Comparison of ENCODE assay signal across 8 mouse cellular contexts in genomic region chr6:52157466-52158275, GRCm38 (mm10). TPM values are rescaled to one million over a fixed set of nuclear protein-coding genes. Genes with fewer than 3 reads are reported as not detected.
DNase-seq lines count a peak whose midpoint lies in the region; ATAC-seq and TF ChIP-seq lines count a peak whose summit lies in the region.

No protein-coding gene starts in this region.

- H3K36me3 ChIP-seq in heart, adult 2 months (ENCODE audit: control insufficient read depth, insufficient read depth, low read length), result no peaks in the 10 kb centered on the region
- H3K36me3 ChIP-seq in E14TG2a.4 (ENCODE audit: insufficient read depth, low read length), result no peaks in the 10 kb centered on the region
- H3K36me3 ChIP-seq in forebrain, postnatal 0 days (ENCODE audit: insufficient read depth), result no peaks in the 10 kb centered on the region

- no peak overlapping the region; the same call in 1 of the 2 replicates for H3K27ac ChIP-seq in heart, adult 2 months
- H3K27ac ChIP-seq in forebrain, postnatal 0 days (ENCODE audit: low read depth, low read length), result no peak overlapping the region

- no peak for DNase-seq in heart, adult 2 months
- DNase-seq in heart, postnatal 25 days (ENCODE audit: low spot score), result no peak
- DNase-seq in forebrain, postnatal 0 days, result no peak
- DNase-seq in frontal cortex, adult 2 months (ENCODE audit: extremely low spot score in 1 of 2, low spot score in 1 of 2), result no peak
- no peak for DNase-seq in thymus, postnatal 14 days
- no peak for DNase-seq in cerebellum, adult 18-20 months

- WGBS in heart, adult 2 months, result 5% methylated on average over 31 of the region's 32 CpGs
- WGBS in forebrain, postnatal 0 days, result 3% methylated on average over 32 of the region's 32 CpGs

- no peaks in the 10 kb centered on the region for H3K4me1 ChIP-seq in heart, adult 2 months (ENCODE audit: control insufficient read depth, insufficient read depth, low read length)
- peaks cover 59% of the 10 kb centered on the region for H3K4me1 ChIP-seq in E14TG2a.4 (replicated peaks; ENCODE audit: low read depth, low read length)
- no peaks in the 10 kb centered on the region; the same call in 1 of the 2 replicates for H3K4me1 ChIP-seq in forebrain, postnatal 0 days (ENCODE audit: insufficient read depth)

- TF ChIP-seq EP300 in heart, adult 2 months (IDR thresholded peaks at IDR 0.05; ENCODE audit: insufficient read depth, low read depth, low read length), result no peak

- TF ChIP-seq POLR2A in heart, adult 2 months (IDR thresholded peaks at IDR 0.05; ENCODE audit: insufficient read depth, low read depth, low read length), result no peak

- H3K4me3 ChIP-seq in heart, adult 2 months, result peak overlapping the region; percentile 67
- H3K4me3 ChIP-seq in E14TG2a.4 (replicated peaks; ENCODE audit: low read length), result peak overlapping the region; percentile 93
- H3K4me3 ChIP-seq in forebrain, postnatal 0 days (ENCODE audit: low read depth, low read length), result peak overlapping the region; percentile 42

- peak overlapping the region; percentile 80 for H3K4me2 ChIP-seq in forebrain, postnatal 0 days (ENCODE audit: low read depth)

- no peaks in the 10 kb centered on the region for H3K79me2 ChIP-seq in heart, adult 2 months (replicated peaks; ENCODE audit: control insufficient read depth, insufficient read depth, low read length)

- intact Hi-C loops in heart, adult 2 months (cut with DNase I), result loop anchor here (2.0 to 5.0 kb wide), 2 partner anchors 33 to 70 kb away; partner anchors contain the start of gene Hoxa4
- intact Hi-C loops in heart, postnatal 25 days (cut with DNase I), result no loop called here

- no peak for TF ChIP-seq CTCF in heart, adult 2 months (IDR thresholded peaks at IDR 0.05)
- TF ChIP-seq CTCF in E14TG2a.4 (conservative IDR thresholded peaks at IDR 0.05; ENCODE audit: low read length), result no peak
- TF ChIP-seq CTCF in forebrain, postnatal 0 days (IDR thresholded peaks at IDR 0.05; ENCODE audit: low read depth), result no peak

- H3K9me3 ChIP-seq in E14TG2a.4 (ENCODE audit: low read length), result no peaks in the 10 kb centered on the region
- no peaks in the 10 kb centered on the region for H3K9me3 ChIP-seq in forebrain, postnatal 0 days (ENCODE audit: low read length)

- peaks cover 4% of the 10 kb centered on the region; the same call in 1 of the 2 replicates for H3K27me3 ChIP-seq in heart, adult 2 months (ENCODE audit: control insufficient read depth, insufficient read depth, low read length)
- H3K27me3 ChIP-seq in E14TG2a.4 (ENCODE audit: insufficient read depth, low read length), result peaks cover 86% of the 10 kb centered on the region
- H3K27me3 ChIP-seq in forebrain, postnatal 0 days (ENCODE audit: insufficient read depth, low read length), result peaks cover 93% of the 10 kb centered on the region

- H3K9ac ChIP-seq in heart, adult 2 months (ENCODE audit: low read depth, low read length), result 0 out of 2 replicates have a peak overlapping the region, but pooled peaks have one; percentile 7
- H3K9ac ChIP-seq in forebrain, postnatal 0 days, result no peak overlapping the region

- ATAC-seq in forebrain, postnatal 0 days, result no peak
- 0 out of 2 replicates have a peak, but pooled peaks have one; percentile 5 for ATAC-seq in megakaryocyte, adult 5-6 weeks (ENCODE audit: poor library complexity, severe bottlenecking)

RNA-seq across cellular contexts. Expression of gene Hoxa1, which starts 0.4 kb away (rescaled TPM):
- total RNA-seq in heart, adult 2 months (2021), result under 1 TPM in 1 of 2 experiments, not detected in 1; 0.20 TPM
- 0.32 and 0.43 TPM in 2 replicates for polyA plus RNA-seq in heart, adult 2 months (2012; rRNA removed)
- under 1 TPM in 1 of 2 experiments, not detected in 1; 0.16 TPM for total RNA-seq in heart, postnatal 25 days (2021)
- total RNA-seq in forebrain, postnatal 0 days (2014; rRNA removed), result 0.10 TPM in 1 of 2 replicates, not detected in the other
- polyA plus RNA-seq in forebrain, postnatal 0 days (2015; fragmentation: Nextera tagmentation; extraction: Ambion mirVana), result not detected in 2 replicates
- 0.11 TPM in 1 of 2 replicates, not detected in the other for total RNA-seq in megakaryocyte, adult 5-6 weeks (2015)
- 0.37 TPM in 1 of 2 replicates, not detected in the other for total RNA-seq in megakaryocyte, adult 5-6 weeks (2017)
- polyA plus RNA-seq in frontal cortex, adult 2 months (2012; rRNA removed), result 0.04 TPM in 1 of 2 replicates, not detected in the other

RNA-seq across cellular contexts. Expression of gene Hoxa2, which starts 7.0 kb away (rescaled TPM):
- under 1 TPM; 0.11 to 0.21 TPM for total RNA-seq in heart, adult 2 months (2021)
- 0.84 TPM in 1 of 2 replicates, not detected in the other for polyA plus RNA-seq in heart, adult 2 months (2012; rRNA removed)
- under 1 TPM; 0.31 to 0.34 TPM for total RNA-seq in heart, postnatal 25 days (2021)
- not detected in 2 replicates for total RNA-seq in forebrain, postnatal 0 days (2014; rRNA removed)
- not detected in 2 replicates for polyA plus RNA-seq in forebrain, postnatal 0 days (2015; fragmentation: Nextera tagmentation; extraction: Ambion mirVana)
- total RNA-seq in megakaryocyte, adult 5-6 weeks (2015), result not detected in 2 replicates
- not detected in 2 replicates for total RNA-seq in megakaryocyte, adult 5-6 weeks (2017)
- not detected in 2 replicates for polyA plus RNA-seq in frontal cortex, adult 2 months (2012; rRNA removed)

RNA-seq across cellular contexts. Expression of gene 5730596B20Rik, which starts 19.6 kb away (rescaled TPM):
- not detected for total RNA-seq in heart, adult 2 months (2021)
- polyA plus RNA-seq in heart, adult 2 months (2012; rRNA removed), result not detected in 2 replicates
- total RNA-seq in heart, postnatal 25 days (2021), result not detected
- not detected in 2 replicates for total RNA-seq in forebrain, postnatal 0 days (2014; rRNA removed)
- not detected in 2 replicates for polyA plus RNA-seq in forebrain, postnatal 0 days (2015; fragmentation: Nextera tagmentation; extraction: Ambion mirVana)
- total RNA-seq in megakaryocyte, adult 5-6 weeks (2015), result not detected in 2 replicates
- not detected in 2 replicates for total RNA-seq in megakaryocyte, adult 5-6 weeks (2017)
- not detected in 2 replicates for polyA plus RNA-seq in frontal cortex, adult 2 months (2012; rRNA removed)

RNA-seq across cellular contexts. Expression of gene Hoxa4, which starts 33.9 kb away (rescaled TPM):
- total RNA-seq in heart, adult 2 months (2021), result under 1 TPM; 0.14 to 0.34 TPM
- polyA plus RNA-seq in heart, adult 2 months (2012; rRNA removed), result 0.76 and 0.84 TPM in 2 replicates
- under 1 TPM; 0.22 to 0.36 TPM for total RNA-seq in heart, postnatal 25 days (2021)
- not detected in 2 replicates for total RNA-seq in forebrain, postnatal 0 days (2014; rRNA removed)
- not detected in 2 replicates for polyA plus RNA-seq in forebrain, postnatal 0 days (2015; fragmentation: Nextera tagmentation; extraction: Ambion mirVana)
- total RNA-seq in megakaryocyte, adult 5-6 weeks (2015), result 0.27 TPM in 1 of 2 replicates, not detected in the other
- 0.28 TPM in 1 of 2 replicates, not detected in the other for total RNA-seq in megakaryocyte, adult 5-6 weeks (2017)
- 0.06 TPM in 1 of 2 replicates, not detected in the other for polyA plus RNA-seq in frontal cortex, adult 2 months (2012; rRNA removed)

RNA-seq across cellular contexts. Expression of gene Hoxa5, which starts 46.7 kb away (rescaled TPM):
- total RNA-seq in heart, adult 2 months (2021), result under 1 TPM; 0.26 to 0.45 TPM
- 0.94 and 0.96 TPM in 2 replicates for polyA plus RNA-seq in heart, adult 2 months (2012; rRNA removed)
- total RNA-seq in heart, postnatal 25 days (2021), result 1 to 10 TPM in 1 of 2 experiments, under 1 TPM in 1; 0.52 to 1.3 TPM
- not detected in 2 replicates for total RNA-seq in forebrain, postnatal 0 days (2014; rRNA removed)
- polyA plus RNA-seq in forebrain, postnatal 0 days (2015; fragmentation: Nextera tagmentation; extraction: Ambion mirVana), result not detected in 2 replicates
- total RNA-seq in megakaryocyte, adult 5-6 weeks (2015), result 0.09 and 0.13 TPM in 2 replicates
- 0.18 TPM in 1 of 2 replicates, not detected in the other for total RNA-seq in megakaryocyte, adult 5-6 weeks (2017)
- polyA plus RNA-seq in frontal cortex, adult 2 months (2012; rRNA removed), result 0.11 TPM in 1 of 2 replicates, not detected in the other

Comparison
In these comparisons a context has a peak if more than half of its experiments do, and no peak if none do; other contexts are left out.
1. H3K4me3 ChIP-seq: peak in every context shown above with its lines; median percentile 93 in E14TG2a.4; 67 in heart, adult 2 months; 42 in forebrain, postnatal 0 days.